Mouse (Mus musculus) MEL (cell line): ENCODE measurements at regions not wholly inside any gene's neighbourhood (a gene's known extent, or its start where the extent isn't known, plus 50 kb on each side); places are given as distances from the start of the nearest gene placed in this dataset.

Experiments used
- DNase-seq: peaks from one replicate; pipeline ENCODE4 v3.0.0; 2011; ENCODE audit warnings: low read depth, low spot score
- H3K27ac ChIP-seq: 2 replicates; pipeline ENCODE4 v1.5.1; 2012; ENCODE audit warnings: low read depth, mild to moderate bottlenecking, control low read depth, low read length, moderate library complexity; ENCODE audit not compliant: control insufficient read depth
- H3K27me3 ChIP-seq, 2 experiments: fragments of 150-350 bp in 1 of 2; sonication (generic) in 1 of 2; 2 replicates each; pipeline ENCODE4 v1.6.1; 2012; ENCODE audit warnings: low read length in 2 of 2, mild to moderate bottlenecking in 2 of 2, improper control_type of control experiment in 1 of 2, moderate library complexity in 1 of 2; ENCODE audit not compliant: insufficient read depth in 2 of 2, control insufficient read depth in 1 of 2
- H3K36me3 ChIP-seq, 2 experiments: 2 replicates each; pipeline ENCODE4 v1.6.1; 2012 to 2014; ENCODE audit warnings: low read length in 2 of 2, improper control_type of control experiment in 1 of 2, inconsistent platforms in 1 of 2, mild to moderate bottlenecking in 1 of 2; ENCODE audit not compliant: insufficient read depth in 2 of 2, control insufficient read depth in 1 of 2
- H3K4me1 ChIP-seq, 2 experiments: fragments of 150-350 bp in 1 of 2; sonication (generic) in 1 of 2; 2 replicates each; pipeline ENCODE4 v1.6.1; 2012; ENCODE audit warnings: low read length in 2 of 2, improper control_type of control experiment in 1 of 2, mild to moderate bottlenecking in 1 of 2; ENCODE audit not compliant: insufficient read depth in 2 of 2, control insufficient read depth in 1 of 2
- H3K4me3 ChIP-seq, 2 experiments: fragments of 150-350 bp in 1 of 2; sonication (generic) in 1 of 2; 2 replicates each; pipeline ENCODE4 v1.5.1; 2012; ENCODE audit warnings: low read depth in 2 of 2, low read length in 2 of 2, mild to moderate bottlenecking in 2 of 2, moderate library complexity in 2 of 2, control low read depth in 1 of 2, improper control_type of control experiment in 1 of 2; ENCODE audit not compliant: control insufficient read depth in 1 of 2, insufficient read depth in 1 of 2
- H3K79me2 ChIP-seq: 2 replicates; pipeline ENCODE4 v1.6.1; 2012; ENCODE audit warnings: mild to moderate bottlenecking, low read length, moderate library complexity; ENCODE audit not compliant: control insufficient read depth, poor library complexity, insufficient read depth
- H3K9ac ChIP-seq: 2 replicates; pipeline ENCODE4 v1.6.1; 2012; ENCODE audit warnings: low read depth, mild to moderate bottlenecking, control low read depth, low read length, moderate library complexity; ENCODE audit not compliant: control insufficient read depth, poor library complexity, severe bottlenecking
- H3K9me3 ChIP-seq: fragments of 150-350 bp; sonication (generic); replicated peaks from 2 replicates; pipeline ENCODE4 v1.6.1; 2012; ENCODE audit warnings: mild to moderate bottlenecking, low read length, improper control_type of control experiment, moderate library complexity; ENCODE audit not compliant: insufficient read depth
- CHD1 ChIP-seq: IDR thresholded peaks from 2 replicates; pipeline ENCODE4 v1.6.1; 2012; ENCODE audit warnings: low read depth, mild to moderate bottlenecking, inconsistent platforms, low read length, improper control_type of control experiment
- CHD2 ChIP-seq: IDR thresholded peaks from 2 replicates; pipeline ENCODE4 v1.6.1; 2011; ENCODE audit warnings: low read length, improper control_type of control experiment
- CTCF ChIP-seq, 3 experiments: IDR thresholded peaks in 2 of 3; conservative IDR thresholded peaks in 1 of 3; 2 replicates each; pipeline ENCODE4 v1.5.1; 2011 to 2012; ENCODE audit warnings: low read length in 3 of 3, low read depth in 2 of 3, mild to moderate bottlenecking in 2 of 3, improper control_type of control experiment in 1 of 3, inconsistent platforms in 1 of 3, mixed read lengths in 1 of 3, moderate library complexity in 1 of 3; ENCODE audit not compliant: control insufficient read depth in 1 of 3, insufficient read depth in 1 of 3, poor library complexity in 1 of 3, severe bottlenecking in 1 of 3
- E2F4 ChIP-seq: IDR thresholded peaks from 2 replicates; pipeline ENCODE4 v1.6.1; 2011; ENCODE audit warnings: low read depth, low read length, improper control_type of control experiment, borderline replicate concordance
- EP300 ChIP-seq, 2 experiments: IDR thresholded peaks; 2 replicates each; pipeline ENCODE4 v1.6.1; 2011; ENCODE audit warnings: improper control_type of control experiment in 2 of 2, low read length in 2 of 2, low read depth in 1 of 2, mild to moderate bottlenecking in 1 of 2
- GATA1 ChIP-seq: IDR thresholded peaks from 2 replicates; pipeline ENCODE4 v1.6.1; 2011; ENCODE audit warnings: low read depth, low read length, improper control_type of control experiment
- MAZ ChIP-seq: IDR thresholded peaks from 2 replicates; pipeline ENCODE4 v1.6.1; 2012; ENCODE audit warnings: low read depth, mild to moderate bottlenecking, inconsistent platforms, low read length, improper control_type of control experiment
- MYB ChIP-seq: IDR thresholded peaks from 2 replicates; pipeline ENCODE4 v1.6.1; 2011; ENCODE audit warnings: mild to moderate bottlenecking, low read depth, low read length, improper control_type of control experiment
- NRF1 ChIP-seq: IDR thresholded peaks from 2 replicates; pipeline ENCODE4 v1.6.1; 2014; ENCODE audit warnings: low read depth, mild to moderate bottlenecking, inconsistent platforms, low read length, improper control_type of control experiment, moderate library complexity; ENCODE audit not compliant: poor library complexity, insufficient read depth, severe bottlenecking
- RAD21 ChIP-seq: IDR thresholded peaks from 2 replicates; pipeline ENCODE4 v1.6.1; 2011; ENCODE audit warnings: mild to moderate bottlenecking, low read depth, low read length, improper control_type of control experiment
- SIN3A ChIP-seq: IDR thresholded peaks from 2 replicates; pipeline ENCODE4 v1.6.1; 2012; ENCODE audit warnings: low read length, improper control_type of control experiment, inconsistent platforms
- TAL1 ChIP-seq: IDR thresholded peaks from 2 replicates; pipeline ENCODE4 v1.6.1; 2012; ENCODE audit warnings: mild to moderate bottlenecking, inconsistent platforms, low read length, moderate library complexity, mixed read lengths
- TCF12 ChIP-seq: IDR thresholded peaks from 2 replicates; pipeline ENCODE4 v1.6.1; 2014; ENCODE audit warnings: low read depth, mild to moderate bottlenecking, inconsistent platforms, low read length, improper control_type of control experiment, moderate library complexity
- UBTF ChIP-seq: IDR thresholded peaks from 2 replicates; pipeline ENCODE4 v1.6.1; 2012; ENCODE audit warnings: low read depth, mild to moderate bottlenecking, inconsistent platforms, low read length, improper control_type of control experiment, moderate library complexity, borderline replicate concordance; ENCODE audit not compliant: insufficient read depth
- USF1 ChIP-seq: IDR thresholded peaks from 2 replicates; pipeline ENCODE4 v1.6.1; 2014; ENCODE audit warnings: low read depth, mild to moderate bottlenecking, inconsistent platforms, low read length, improper control_type of control experiment, moderate library complexity
- USF2 ChIP-seq, 2 experiments: IDR thresholded peaks; 2 replicates each; pipeline ENCODE4 v1.6.1; 2011 to 2012; ENCODE audit warnings: improper control_type of control experiment in 2 of 2, low read length in 2 of 2, borderline replicate concordance in 1 of 2, inconsistent platforms in 1 of 2, low read depth in 1 of 2, mild to moderate bottlenecking in 1 of 2; ENCODE audit not compliant: insufficient read depth in 1 of 2
- ZMIZ1 ChIP-seq: IDR thresholded peaks from 2 replicates; pipeline ENCODE4 v1.6.1; 2012; ENCODE audit warnings: low read depth, mild to moderate bottlenecking, inconsistent platforms, low read length, improper control_type of control experiment, moderate library complexity

- H3K79me2 ChIP-seq = no peaks in the 10 kb centered on the region
- TF ChIP-seq TAL1 (no peak), CTCF (IDR thresholded peaks at IDR 0.05 in 2 of 3, conservative IDR thresholded peaks at IDR 0.05 in 1 of 3; ENCODE audit: control insufficient read depth in 1 of 3, insufficient read depth in 1 of 3, low read depth in 2 of 3, low read length in 3 of 3, poor library complexity in 1 of 3, severe bottlenecking in 1 of 3) (no peak), E2F4 (no peak), NRF1 (no peak), CHD2 (no peak)
- no peak for DNase-seq
Observed at GRCm38 (mm10) chr1:77959309-77959708, 237.6 kb downstream of the Pax3 start.

GRCm38 (mm10) chr1:77957156-77957767 is 239.7 kb downstream of the Pax3 start:
- no peaks in the 10 kb centered on the region for H3K79me2 ChIP-seq
- no peak for TF ChIP-seq UBTF
- TF ChIP-seq RAD21 = no peak
- TF ChIP-seq MYB = no peak
- TF ChIP-seq GATA1 = no peak
- no peak for TF ChIP-seq SIN3A
- no peak for TF ChIP-seq USF1
- TF ChIP-seq NRF1 = no peak
- no peak for TF ChIP-seq EP300 (IDR thresholded peaks at IDR 0.05; ENCODE audit: low read depth in 1 of 2, low read length in 2 of 2)
- TF ChIP-seq TCF12 = no peak
- no peak for TF ChIP-seq MAZ
- no peak for TF ChIP-seq CHD1
- TF ChIP-seq ZMIZ1 = no peak
- TF ChIP-seq USF2 (IDR thresholded peaks at IDR 0.05; ENCODE audit: borderline replicate concordance in 1 of 2, insufficient read depth in 1 of 2, low read depth in 1 of 2, low read length in 2 of 2) = no peak
- TF ChIP-seq, all 39 proteins: peak for 0

More at GRCm38 (mm10) chr1:77959309-77959708, 237.6 kb downstream of the Pax3 start:
- no peaks in the 10 kb centered on the region for H3K4me1 ChIP-seq
- H3K27ac ChIP-seq = no peak overlapping the region
- no peaks in the 10 kb centered on the region for H3K27me3 ChIP-seq
- H3K9me3 ChIP-seq = no peaks in the 10 kb centered on the region
- H3K4me3 ChIP-seq = no peak overlapping the region
- H3K9ac ChIP-seq = no peak overlapping the region
- no peaks in the 10 kb centered on the region for H3K36me3 ChIP-seq

More at GRCm38 (mm10) chr1:77957156-77957767, 239.7 kb downstream of the Pax3 start:
- Histone ChIP-seq H3K36me3 (no peaks in the 10 kb centered on the region), H3K9me3 (no peaks in the 10 kb centered on the region), H3K27ac (no peak overlapping the region), H3K9ac (no peak overlapping the region), H3K4me1 (no peaks in the 10 kb centered on the region), H3K27me3 (no peaks in the 10 kb centered on the region), H3K4me3 (no peak overlapping the region)
- no peak for DNase-seq
